Mouse (Mus musculus): ENCODE data around the gene Camkv.

DNA sequence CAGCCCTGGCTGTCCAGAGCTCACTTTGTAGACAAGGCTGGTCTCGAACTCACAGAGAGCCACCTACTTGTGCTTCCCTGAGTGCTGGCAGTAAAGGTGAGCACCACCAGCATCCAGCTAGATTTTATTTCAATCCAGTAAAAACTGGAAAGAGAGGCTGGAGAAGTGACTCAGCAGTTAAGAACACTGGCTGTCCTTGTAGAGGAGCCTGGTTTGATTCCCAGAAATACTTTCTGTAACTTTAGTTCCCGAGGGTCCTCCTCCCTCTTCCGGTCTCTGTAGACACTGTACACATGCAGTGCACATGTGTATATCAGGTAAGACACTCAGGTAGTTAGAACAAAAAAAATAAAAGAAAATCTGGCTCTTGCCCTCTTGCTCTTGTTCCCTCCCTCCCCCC is 52.5 kb downstream of the Camkv start:
- TF ChIP-seq CTCF (IDR thresholded peaks at IDR 0.05; ENCODE audit: low read depth): no peak
- TF ChIP-seq EP300 (IDR thresholded peaks at IDR 0.05; ENCODE audit: low read depth): no peak
